Mouse (Mus musculus): ENCODE measurements around the gene Trp53tg5.

The Trp53tg5 gene

GRCm38 (mm10) chr2:164473624-164474023, at the start of gene Trp53tg5:
Gene Trp53tg5, minus strand, starts transcription at chr2:164473724.
- in situ Hi-C loops (cut with MboI, MseI), result no loop called here

GRCm38 (mm10) chr2:164522280-164522679, 48.8 kb upstream of the Trp53tg5 start:
- in situ Hi-C loops (cut with MboI, MseI), result loop anchor here in 1 of 2 experiments (10.0 kb wide), 1 partner anchor 1743 kb away; no protein-coding TSS in a partner anchor

- in situ Hi-C loops (cut with MboI, MseI), result loop anchor here in 1 of 2 experiments (10.0 kb wide), 1 partner anchor 1743 kb away; no protein-coding TSS in a partner anchor
Observed at GRCm38 (mm10) chr2:164521841-164522240, 48.3 kb upstream of the Trp53tg5 start.

- in situ Hi-C loops (cut with MboI, MseI), result loop anchor here in 1 of 2 experiments (10.0 kb wide), 1 partner anchor 1744 kb away; no protein-coding TSS in a partner anchor
Observed at GRCm38 (mm10) chr2:164520782-164521181, 47.3 kb upstream of the Trp53tg5 start.

GRCm38 (mm10) chr2:164519171-164519526, 45.6 kb upstream of the Trp53tg5 start:
- in situ Hi-C loops (cut with MboI, MseI), result loop anchor here in 1 of 2 experiments (5.0 kb wide), 1 partner anchor 62 kb away; the partner anchor contains the start of gene Sys1

- in situ Hi-C loops (cut with MboI, MseI), result loop anchor here in 1 of 2 experiments (5.0 kb wide), 1 partner anchor 61 kb away; the partner anchor contains the start of gene Sys1
Observed at GRCm38 (mm10) chr2:164518266-164519170, 45.0 kb upstream of the Trp53tg5 start.

GRCm38 (mm10) chr2:164517485-164518221, 44.1 kb upstream of the Trp53tg5 start:
- in situ Hi-C loops (cut with MboI, MseI), result loop anchor here in 1 of 2 experiments (5.0 kb wide), 1 partner anchor 60 kb away; the partner anchor contains the start of gene Sys1

- in situ Hi-C loops (cut with MboI, MseI), result loop anchor here in 1 of 2 experiments (5.0 kb wide), 1 partner anchor 59 kb away; the partner anchor contains the start of gene Sys1
Observed at GRCm38 (mm10) chr2:164516592-164516991, 43.1 kb upstream of the Trp53tg5 start.

- in situ Hi-C loops (cut with MboI, MseI), result loop anchor here in 1 of 2 experiments (5.0 kb wide), 1 partner anchor 59 kb away; the partner anchor contains the start of gene Sys1
Observed at GRCm38 (mm10) chr2:164515897-164516296, 42.4 kb upstream of the Trp53tg5 start.

- in situ Hi-C loops (cut with MboI, MseI), result loop anchor here in 1 of 2 experiments (5.0 kb wide), 1 partner anchor 58 kb away; the partner anchor contains the start of gene Sys1
Observed at GRCm38 (mm10) chr2:164514916-164515315, 41.4 kb upstream of the Trp53tg5 start.

GRCm38 (mm10) chr2:164513389-164513788, 39.9 kb upstream of the Trp53tg5 start:
- in situ Hi-C loops (cut with MboI, MseI), result no loop called here

- in situ Hi-C loops (cut with MboI, MseI), result no loop called here
Observed at GRCm38 (mm10) chr2:164512121-164512909, 38.8 kb upstream of the Trp53tg5 start.

GRCm38 (mm10) chr2:164510621-164511190, 37.2 kb upstream of the Trp53tg5 start:
- in situ Hi-C loops (cut with MboI, MseI), result no loop called here

GRCm38 (mm10) chr2:164507811-164508210, 34.3 kb upstream of the Trp53tg5 start:
- in situ Hi-C loops (cut with MboI, MseI), result no loop called here

- in situ Hi-C loops (cut with MboI, MseI), result no loop called here
Observed at GRCm38 (mm10) chr2:164505619-164506347, 32.3 kb upstream of the Trp53tg5 start.

- in situ Hi-C loops (cut with MboI, MseI), result no loop called here
Observed at GRCm38 (mm10) chr2:164504919-164505318, 31.4 kb upstream of the Trp53tg5 start.

- in situ Hi-C loops (cut with MboI, MseI), result no loop called here
Observed at GRCm38 (mm10) chr2:164500511-164500910, 27.0 kb upstream of the Trp53tg5 start.

GRCm38 (mm10) chr2:164499317-164499716, 25.8 kb upstream of the Trp53tg5 start:
- in situ Hi-C loops (cut with MboI, MseI), result no loop called here

GRCm38 (mm10) chr2:164497691-164498268, 24.3 kb upstream of the Trp53tg5 start:
- in situ Hi-C loops (cut with MboI, MseI), result no loop called here
